Mouse (Mus musculus) heart, adult 2 months (tissue): ENCODE results near the gene 4921507P07Rik.
"Not testable (repeated sequence)": the region's sequence is repeated elsewhere in the genome, so short reads cannot be mapped to it uniquely, and the experiment has no call there.

Experiments used
- CTCF ChIP-seq: fragments of 200-600 bp; IDR thresholded peaks from 2 replicates; pipeline ENCODE4 v1.8.1; 2022; ENCODE audit warnings: antibody characterized with exemption, mild to moderate bottlenecking, moderate library complexity
- EP300 ChIP-seq: fragments of 200-500 bp; IDR thresholded peaks from 2 replicates; pipeline ENCODE4 v1.6.1; 2011; ENCODE audit warnings: low read depth, low read length, control low read depth; ENCODE audit not compliant: insufficient read depth

DNA sequence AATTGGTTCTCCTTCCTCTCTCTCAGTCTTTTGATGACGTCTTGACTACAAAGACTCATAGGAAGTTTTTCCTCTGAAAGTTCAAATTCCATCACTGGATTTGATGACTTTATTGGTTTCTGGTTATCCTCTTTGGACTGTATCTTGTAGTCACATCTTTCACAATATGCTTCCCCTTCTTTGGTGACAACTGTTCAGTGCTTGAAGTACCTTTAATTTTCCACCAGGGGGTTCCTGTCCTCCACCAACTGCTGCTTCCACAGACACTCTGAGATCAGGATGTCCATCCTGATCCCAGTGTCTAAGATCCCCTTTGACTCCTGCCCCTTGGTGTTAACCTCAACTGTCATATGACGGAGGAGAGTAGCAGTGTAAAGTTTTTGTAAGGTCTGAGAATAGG lies 29.7 kb upstream of the 4921507P07Rik start:
- peak; percentile 26; the same call in 1 of the 2 replicates for TF ChIP-seq CTCF
- TF ChIP-seq EP300, result not testable (repeated sequence)
